Mouse (Mus musculus) hindbrain, embryonic 14.5 days (tissue): Measurements from ENCODE around the gene Commd6. TPM values are rescaled to one million over a fixed set of nuclear protein-coding genes. Genes with fewer than 3 reads are reported as not detected.
"Not testable (repeated sequence)": the region's sequence is repeated elsewhere in the genome, so short reads cannot be mapped to it uniquely, and the experiment has no call there.

Source experiments
- ATAC-seq: fragments of 200-750 bp; cut with Nextera tagmentation; 2 replicates; pipeline ENCODE4 v1.8.0; 2017; ENCODE audit warnings: moderate number of reproducible peaks, mild to moderate bottlenecking, moderate TSS enrichment, moderate library complexity; ENCODE audit not compliant: low FRiP score
- DNase-seq: peaks from one replicate; pipeline ENCODE4 v3.0.0-alpha.2; 2015; ENCODE audit warnings: low spot score
- H3K27ac ChIP-seq: fragments of 300-500 bp; sonication (generic); 2 replicates; pipeline ENCODE4 v1.5.1; 2014; ENCODE audit warnings: mild to moderate bottlenecking, moderate library complexity
- H3K27me3 ChIP-seq: fragments of 300-500 bp; sonication (generic); 2 replicates; pipeline ENCODE4 v1.6.1; 2014; ENCODE audit warnings: mild to moderate bottlenecking, low read length, mixed read lengths; ENCODE audit not compliant: control insufficient read depth, insufficient read depth
- H3K36me3 ChIP-seq: fragments of 300-500 bp; sonication (generic); replicated peaks from 2 replicates; pipeline ENCODE4 v1.6.1; 2014; ENCODE audit not compliant: control insufficient read depth, insufficient read depth
- H3K4me1 ChIP-seq: fragments of 300-500 bp; sonication (generic); replicated peaks from 2 replicates; pipeline ENCODE4 v1.6.1; 2014; ENCODE audit warnings: antibody characterized with exemption, low read length, mixed read lengths; ENCODE audit not compliant: control insufficient read depth, insufficient read depth
- H3K4me2 ChIP-seq: fragments of 300-500 bp; sonication (generic); replicated peaks from 2 replicates; pipeline ENCODE4 v1.6.1; 2014; ENCODE audit warnings: mild to moderate bottlenecking, moderate library complexity
- H3K4me3 ChIP-seq: fragments of 300-500 bp; sonication (generic); replicated peaks from 2 replicates; pipeline ENCODE4 v1.5.1; 2014; ENCODE audit warnings: mild to moderate bottlenecking, low read length
- H3K9ac ChIP-seq: fragments of 300-500 bp; sonication (generic); 2 replicates; pipeline ENCODE4 v1.6.1; 2014
- H3K9me3 ChIP-seq: fragments of 300-500 bp; sonication (generic); 2 replicates; pipeline ENCODE4 v1.6.1; 2016; ENCODE audit warnings: low read length; ENCODE audit not compliant: control insufficient read depth
- WGBS: fragments of 180-500 bp; shearing (Covaris S2); extraction: QIAGEN DNeasy Blood & Tissue Kit; methylation state at CpG from one replicate; pipeline ENCODE4 v1.1.7; 2014; 5-methylcytosine and 5-hydroxymethylcytosine counted together
- polyA plus RNA-seq: library from polyadenylated mRNA; unstranded; fragments of >200 nt; fragmentation: Nextera tagmentation; extraction: Ambion mirVana; gene quantifications from 2 replicates; pipeline ENCODE4 v1.2.1, GENCODE M21; 2014

Gene Commd6
- polyA plus RNA-seq, 1 experiment from 2014 or later = 91.9 TPM

- no peak for ATAC-seq
- no peak overlapping the region for H3K4me2 ChIP-seq
- no peaks in the 10 kb centered on the region for H3K27me3 ChIP-seq
- WGBS = 97% methylated on average over 9 of the region's 9 CpGs
- H3K36me3 ChIP-seq = no peaks in the 10 kb centered on the region
- no peak overlapping the region for H3K4me3 ChIP-seq
- H3K9me3 ChIP-seq = no peaks in the 10 kb centered on the region
- no peak overlapping the region for H3K27ac ChIP-seq
- H3K9ac ChIP-seq = no peak overlapping the region
- no peak for DNase-seq
- no peaks in the 10 kb centered on the region for H3K4me1 ChIP-seq
These were observed 43.8 kb downstream of the Commd6 start for GRCm38 (mm10) chr14:101596691-101597090.

GRCm38 (mm10) chr14:101595301-101596080, 45.0 kb downstream of the Commd6 start:
- 92% methylated on average over 13 of the region's 13 CpGs for WGBS
- no peak for ATAC-seq

DNA sequence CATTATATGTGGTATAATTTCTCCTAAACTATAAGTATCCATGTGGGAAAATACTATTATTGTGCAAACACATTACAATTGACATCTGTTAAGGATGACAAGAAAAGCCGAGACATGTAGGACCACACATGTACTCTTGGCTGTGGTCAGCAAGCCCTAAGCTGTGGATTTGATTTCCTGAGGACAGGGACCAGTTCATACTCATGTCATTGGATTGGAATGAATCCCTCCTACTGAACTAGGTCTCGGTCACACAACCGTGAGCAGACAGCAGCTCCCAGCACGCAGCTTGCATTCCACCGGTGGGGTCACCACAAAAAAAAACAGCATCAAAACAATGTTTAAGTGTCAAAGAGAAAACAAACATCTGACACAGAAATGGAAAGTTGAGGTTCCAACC, 46.5 kb downstream of the Commd6 start:
- DNase-seq (no peak), ATAC-seq (no peak)
- Histone ChIP-seq H3K27me3 (no peaks in the 10 kb centered on the region), H3K4me2 (no peak overlapping the region), H3K27ac (no peak overlapping the region), H3K4me3 (no peak overlapping the region), H3K36me3 (no peaks in the 10 kb centered on the region), H3K9ac (no peak overlapping the region), H3K4me1 (no peaks in the 10 kb centered on the region), H3K9me3 (0 out of 2 replicates have a peak, but pooled peaks cover 4% of the 10 kb centered on the region)
- 87% methylated on average over 5 of the region's 5 CpGs for WGBS

More at GRCm38 (mm10) chr14:101595301-101596080, 45.0 kb downstream of the Commd6 start:
- no peaks in the 10 kb centered on the region for H3K9me3 ChIP-seq
- H3K9ac ChIP-seq = no peak overlapping the region
- no peak overlapping the region for H3K27ac ChIP-seq
- H3K36me3 ChIP-seq = no peaks in the 10 kb centered on the region
- no peak overlapping the region for H3K4me3 ChIP-seq
- H3K4me2 ChIP-seq = no peak overlapping the region
- no peak for DNase-seq
- H3K27me3 ChIP-seq = no peaks in the 10 kb centered on the region
- H3K4me1 ChIP-seq = no peaks in the 10 kb centered on the region

DNA sequence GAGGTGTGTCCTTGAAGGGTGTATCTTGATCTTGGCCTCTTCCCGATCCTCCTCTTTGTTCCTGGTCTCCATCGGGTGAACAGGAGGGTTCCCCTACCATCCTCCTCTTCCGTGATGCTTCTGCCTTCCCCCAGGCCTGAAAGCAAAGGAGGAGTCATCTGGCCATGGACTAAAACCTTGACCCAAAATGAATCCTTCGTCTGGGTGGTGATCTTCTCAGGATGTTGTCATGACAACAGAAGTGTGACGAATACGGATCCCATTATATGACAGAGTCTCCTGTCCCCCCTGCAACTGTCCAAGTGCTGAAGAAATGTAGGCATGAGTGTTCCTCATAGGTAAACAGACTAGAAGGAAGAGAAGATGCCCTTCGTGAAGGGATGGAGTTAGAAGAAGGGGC, 47.1 kb downstream of the Commd6 start:
- H3K4me1 ChIP-seq = no peaks in the 10 kb centered on the region
- H3K27me3 ChIP-seq = no peaks in the 10 kb centered on the region
- no peak overlapping the region for H3K4me2 ChIP-seq
- no peak overlapping the region for H3K27ac ChIP-seq
- WGBS = 82% methylated on average over 7 of the region's 7 CpGs
- ATAC-seq (no peak), DNase-seq (no peak)
- 0 out of 2 replicates have a peak, but pooled peaks cover 4% of the 10 kb centered on the region for H3K9me3 ChIP-seq
- no peak overlapping the region for H3K4me3 ChIP-seq
- no peaks in the 10 kb centered on the region for H3K36me3 ChIP-seq
- no peak overlapping the region for H3K9ac ChIP-seq

DNA sequence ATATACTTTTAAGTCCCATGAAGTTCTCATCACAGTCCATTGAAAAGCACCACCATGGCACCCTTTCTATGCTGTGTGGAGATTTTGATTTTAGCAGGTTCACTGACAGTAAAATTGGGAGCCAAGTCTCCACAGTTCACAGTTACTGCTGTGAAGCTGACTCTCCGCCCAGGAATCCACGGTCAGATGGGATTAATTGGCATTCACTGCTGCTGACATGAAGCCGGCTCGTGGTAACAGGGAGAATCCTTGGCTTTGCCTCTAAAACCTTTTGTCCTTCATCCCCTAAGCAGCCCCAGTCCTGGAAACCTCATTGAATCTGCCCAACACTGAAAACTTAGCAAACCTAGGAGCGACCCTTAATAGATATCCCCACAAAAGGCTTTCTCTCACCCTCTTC, 49.4 kb downstream of the Commd6 start:
- WGBS = 63% methylated on average over 5 of the region's 5 CpGs
- H3K9ac ChIP-seq = no peak overlapping the region
- H3K27me3 ChIP-seq = no peaks in the 10 kb centered on the region
- no peak overlapping the region for H3K4me2 ChIP-seq
- H3K4me3 ChIP-seq = no peak overlapping the region
- no peaks in the 10 kb centered on the region for H3K36me3 ChIP-seq
- ATAC-seq (no peak), DNase-seq (no peak)
- H3K27ac ChIP-seq = no peak overlapping the region
- 0 out of 2 replicates have a peak, but pooled peaks cover 4% of the 10 kb centered on the region for H3K9me3 ChIP-seq
- no peaks in the 10 kb centered on the region for H3K4me1 ChIP-seq

GRCm38 (mm10) chr14:101588209-101588991, 52.1 kb downstream of the Commd6 start:
- not testable (repeated sequence) for H3K36me3 ChIP-seq, H3K9me3 ChIP-seq, H3K4me3 ChIP-seq, H3K9ac ChIP-seq, H3K27ac ChIP-seq, ATAC-seq, H3K4me2 ChIP-seq, DNase-seq, H3K27me3 ChIP-seq, H3K4me1 ChIP-seq
- WGBS = 90% methylated on average over 2 of the region's 4 CpGs

GRCm38 (mm10) chr14:101587366-101588040, 53.0 kb downstream of the Commd6 start:
- not testable (repeated sequence) for H3K27me3 ChIP-seq, H3K36me3 ChIP-seq, H3K27ac ChIP-seq, H3K9ac ChIP-seq, ATAC-seq, H3K4me3 ChIP-seq, H3K4me2 ChIP-seq, H3K9me3 ChIP-seq, H3K4me1 ChIP-seq, DNase-seq
- WGBS = 76% methylated on average over 4 of the region's 6 CpGs

DNA sequence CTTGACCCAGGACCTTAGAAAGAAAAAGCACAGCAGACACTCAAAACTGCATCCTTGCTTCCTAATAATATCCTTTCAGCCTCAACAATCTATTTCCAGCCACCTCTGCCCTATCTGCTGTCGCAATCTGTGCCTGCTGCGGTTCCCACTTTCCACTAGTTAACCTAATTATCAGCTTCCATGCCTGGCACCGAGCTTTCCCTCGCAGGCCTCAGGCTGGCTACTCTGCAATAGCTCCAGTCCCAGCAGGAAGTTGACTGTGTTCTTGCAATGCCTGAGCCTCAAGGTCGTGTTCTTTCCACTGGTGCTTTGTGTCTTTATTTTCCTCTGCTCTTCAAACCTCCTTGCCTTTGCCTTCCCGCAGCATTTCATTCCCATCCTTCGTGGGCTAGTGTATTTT, 54.4 kb downstream of the Commd6 start:
- H3K36me3 ChIP-seq = no peaks in the 10 kb centered on the region
- no peak overlapping the region for H3K4me3 ChIP-seq
- no peaks in the 10 kb centered on the region for H3K27me3 ChIP-seq
- 74% methylated on average over 7 of the region's 7 CpGs for WGBS
- no peak overlapping the region for H3K4me2 ChIP-seq
- H3K27ac ChIP-seq = no peak overlapping the region
- H3K4me1 ChIP-seq = no peaks in the 10 kb centered on the region
- H3K9ac ChIP-seq = no peak overlapping the region
- no peak for DNase-seq
- 0 out of 2 replicates have a peak, but pooled peaks cover 4% of the 10 kb centered on the region for H3K9me3 ChIP-seq
- no peak for ATAC-seq
